Mouse (Mus musculus) testis, adult 2 months (tissue): ENCODE results near the gene Prkd3.

Source experiments
- CTCF ChIP-seq: fragments of 200-500 bp; IDR thresholded peaks from 2 replicates; pipeline ENCODE4 v1.5.1; 2012; ENCODE audit warnings: low read depth, mild to moderate bottlenecking, inconsistent platforms, low read length, moderate library complexity; ENCODE audit not compliant: control insufficient read depth, insufficient read depth, insufficient replicate concordance
- POLR2A ChIP-seq: fragments of 200-500 bp; IDR thresholded peaks from 2 replicates; pipeline ENCODE4 v1.6.1; 2012; ENCODE audit warnings: low read depth, mild to moderate bottlenecking, inconsistent platforms, low read length, moderate library complexity; ENCODE audit not compliant: control insufficient read depth

- TF ChIP-seq CTCF (no peak), POLR2A (no peak)
These were observed 12.2 kb upstream of the Prkd3 start for GRCm38 (mm10) chr17:79032782-79033181.
